Mouse (Mus musculus) small intestine, adult 2 months (tissue): ENCODE data around the gene Stk17b. TPM values are rescaled to one million over a fixed set of nuclear protein-coding genes. Genes with fewer than 3 reads are reported as not detected.

ENCODE experiments used
- H3K27ac ChIP-seq: fragments of 200-500 bp; 2 replicates; pipeline ENCODE4 v1.5.1; 2012; ENCODE audit warnings: low read depth, low read length, control low read depth, inconsistent platforms; ENCODE audit not compliant: insufficient read depth
- H3K27me3 ChIP-seq: fragments of 200-500 bp; 2 replicates; pipeline ENCODE4 v1.6.1; 2012; ENCODE audit warnings: mild to moderate bottlenecking, moderate library complexity, low read length, inconsistent platforms; ENCODE audit not compliant: control insufficient read depth, insufficient read depth
- H3K36me3 ChIP-seq: fragments of 200-500 bp; 2 replicates; pipeline ENCODE4 v1.6.1; 2012; ENCODE audit warnings: mild to moderate bottlenecking, low read length, control low read depth, inconsistent platforms; ENCODE audit not compliant: control insufficient read depth, insufficient read depth
- H3K4me1 ChIP-seq: fragments of 200-500 bp; 2 replicates; pipeline ENCODE4 v1.6.1; 2012; ENCODE audit warnings: low read length, inconsistent platforms, mixed read lengths; ENCODE audit not compliant: control insufficient read depth, insufficient read depth, insufficient read length
- H3K4me3 ChIP-seq: fragments of 200-500 bp; 2 replicates; pipeline ENCODE4 v1.5.1; 2012; ENCODE audit warnings: low read depth, mild to moderate bottlenecking, control low read depth, inconsistent platforms, low read length, moderate library complexity
- CTCF ChIP-seq: fragments of 200-500 bp; IDR thresholded peaks from 2 replicates; pipeline ENCODE4 v1.5.1; 2012; ENCODE audit warnings: low read depth, mild to moderate bottlenecking, control low read depth, inconsistent platforms, low read length, moderate library complexity, mixed read lengths; ENCODE audit not compliant: insufficient replicate concordance, insufficient read length; ENCODE audit errors: extremely low read depth
- POLR2A ChIP-seq: fragments of 200-500 bp; IDR thresholded peaks from 2 replicates; pipeline ENCODE4 v1.6.1; 2012; ENCODE audit warnings: low read depth, mild to moderate bottlenecking, control low read depth, inconsistent platforms, low read length, moderate library complexity
- WGBS: fragments of 180-500 bp; shearing (Covaris S2); methylation state at CpG from one replicate; pipeline ENCODE4 v1.1.7; 2018; 5-methylcytosine and 5-hydroxymethylcytosine counted together
- polyA plus RNA-seq: library from polyadenylated mRNA; depleted of rRNA; stranded (reverse); fragments of >200 nt; gene quantifications from 2 replicates; pipeline ENCODE4 v1.2.3, GENCODE M21; 2012

The Stk17b gene
- polyA plus RNA-seq, 1 experiment = 11.0 TPM

DNA sequence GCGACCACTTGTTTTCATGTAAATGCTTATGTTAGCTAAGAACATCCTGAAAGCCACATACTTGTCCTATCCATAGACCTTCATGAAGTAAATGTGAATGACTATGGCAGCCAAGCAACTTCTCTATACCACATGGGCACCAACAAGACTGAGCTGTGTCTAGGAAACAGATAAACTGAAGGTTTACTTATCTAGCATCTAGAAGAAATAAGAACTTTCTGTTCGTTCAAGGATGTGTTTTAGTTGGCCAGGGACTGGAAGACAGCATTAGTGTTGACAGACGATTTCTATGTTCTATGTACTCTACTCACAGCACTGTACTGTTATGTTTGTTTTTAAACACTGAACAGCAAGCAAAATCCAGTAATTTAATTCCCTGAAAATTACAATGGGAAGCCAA is 2.9 kb downstream of the Stk17b start:
- H3K27ac ChIP-seq = peak overlapping the region; percentile 34
- no peak for TF ChIP-seq CTCF
- no peak for TF ChIP-seq POLR2A
- peaks cover 6% of the 10 kb centered on the region; the same call in 1 of the 2 replicates for H3K4me1 ChIP-seq
- H3K4me3 ChIP-seq = peak overlapping the region; percentile 48
- 0 out of 2 replicates have a peak, but pooled peaks cover 1% of the 10 kb centered on the region for H3K36me3 ChIP-seq
- WGBS = 68% methylated on average over 3 of the region's 3 CpGs
- H3K27me3 ChIP-seq = no peaks in the 10 kb centered on the region

DNA sequence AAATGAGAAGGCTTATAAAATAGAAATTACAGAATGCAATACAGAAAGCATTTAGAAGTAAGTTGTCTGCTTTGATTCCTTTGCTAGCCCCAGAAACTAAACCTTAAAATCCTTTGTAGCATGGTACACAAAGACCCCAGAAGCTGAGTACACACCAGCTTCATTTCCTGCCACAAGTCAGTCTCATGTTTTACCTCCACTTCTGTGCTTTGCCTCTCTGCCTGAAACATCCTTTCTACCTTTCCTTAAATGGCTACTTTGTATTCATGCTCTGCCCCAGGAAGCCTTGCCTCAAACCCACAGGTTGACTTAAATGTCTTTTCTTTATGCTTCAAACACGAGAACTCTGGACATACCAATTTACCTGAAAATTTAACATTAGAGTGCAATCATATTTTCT is 3.7 kb downstream of the Stk17b start:
- Histone ChIP-seq H3K4me3 (no peak overlapping the region), H3K36me3 (peaks cover 3% of the 10 kb centered on the region; the same call in 1 of the 2 replicates), H3K27me3 (no peaks in the 10 kb centered on the region), H3K4me1 (peaks cover 6% of the 10 kb centered on the region; the same call in 1 of the 2 replicates), H3K27ac (no peak overlapping the region)
- WGBS = 72% methylated on average over 1 of the region's 1 CpGs
- TF ChIP-seq CTCF (no peak), POLR2A (no peak)

DNA sequence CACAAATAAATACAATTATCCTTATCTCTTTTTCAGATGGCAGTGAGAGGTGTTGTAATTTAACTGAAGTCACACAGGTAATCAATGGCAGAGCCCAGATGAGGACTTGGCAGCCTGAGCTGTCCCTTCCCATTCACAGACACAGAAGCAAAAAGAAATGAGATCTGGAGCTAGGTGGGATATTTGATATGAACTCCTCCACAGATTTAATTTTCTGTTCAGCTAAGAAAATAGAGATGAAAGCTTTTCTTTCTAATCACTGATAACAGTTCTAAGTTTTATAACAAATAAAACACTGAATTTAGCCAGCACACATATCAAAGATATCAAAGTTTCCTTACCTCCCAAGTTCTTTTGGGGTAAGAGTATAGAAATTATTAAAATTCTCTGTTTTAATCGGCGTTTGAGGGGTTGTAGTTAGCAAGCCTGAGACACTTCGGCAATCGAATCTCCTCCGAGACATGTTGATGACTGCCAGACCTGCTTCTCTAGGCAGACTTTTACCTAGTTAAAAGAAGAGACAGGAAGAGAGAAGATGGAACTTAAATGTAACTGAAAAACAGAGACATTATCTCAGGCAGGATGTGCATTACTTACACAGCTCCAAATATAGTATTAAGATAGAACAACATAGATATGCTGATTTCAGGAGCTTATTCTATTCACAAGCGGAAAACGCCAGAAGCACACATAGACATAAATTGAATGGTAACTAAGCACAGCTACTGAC is 8.7 kb downstream of the Stk17b start:
- no peak overlapping the region for H3K4me3 ChIP-seq
- TF ChIP-seq POLR2A = no peak
- TF ChIP-seq CTCF = no peak
- H3K27me3 ChIP-seq = no peaks in the 10 kb centered on the region
- H3K27ac ChIP-seq = no peak overlapping the region
- H3K4me1 ChIP-seq = peaks cover 4% of the 10 kb centered on the region; the same call in 1 of the 2 replicates
- WGBS = 86% methylated on average over 7 of the region's 7 CpGs
- peaks cover 10% of the 10 kb centered on the region for H3K36me3 ChIP-seq

DNA sequence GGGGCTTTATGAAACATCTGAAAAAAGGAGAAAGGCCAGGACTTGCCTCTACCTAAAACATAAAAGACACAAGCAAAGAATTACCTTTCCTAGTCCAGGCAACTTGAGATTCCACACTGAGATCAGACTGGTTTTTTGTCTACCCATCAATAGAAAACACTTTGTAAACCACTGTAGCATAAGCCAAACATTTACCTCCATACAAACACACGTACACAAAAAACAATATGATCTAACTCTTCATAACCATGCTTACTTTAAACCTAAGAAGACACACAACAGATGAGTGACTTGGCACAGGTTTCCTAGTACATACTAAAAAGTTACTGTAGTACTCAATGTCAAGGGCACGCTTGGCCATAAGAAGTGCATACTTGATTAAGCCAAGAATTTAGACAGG is 9.5 kb downstream of the Stk17b start:
- no peak overlapping the region for H3K4me3 ChIP-seq

DNA sequence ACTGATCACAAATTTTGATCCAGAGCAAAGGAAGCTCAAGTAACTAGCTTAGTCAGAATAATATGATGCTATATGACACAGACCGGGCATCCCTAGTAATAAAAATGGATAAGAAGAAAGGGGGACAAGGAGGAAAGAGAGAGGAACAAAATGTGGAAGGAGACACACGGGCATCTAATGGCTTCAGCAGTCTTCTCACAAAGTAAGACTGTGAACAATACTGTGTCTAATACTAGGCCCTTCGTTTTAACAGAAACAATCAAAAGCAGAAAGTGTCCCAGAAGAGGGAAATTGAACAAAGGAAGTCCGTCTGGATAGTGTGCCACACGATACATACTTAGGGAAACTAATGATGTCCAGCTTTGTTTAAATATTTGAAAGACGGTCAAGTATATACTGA is 10.0 kb downstream of the Stk17b start:
- Histone ChIP-seq H3K27me3 (no peaks in the 10 kb centered on the region), H3K36me3 (peaks cover 14% of the 10 kb centered on the region), H3K27ac (no peak overlapping the region), H3K4me3 (no peak overlapping the region), H3K4me1 (peaks cover 4% of the 10 kb centered on the region; the same call in 1 of the 2 replicates)
- TF ChIP-seq POLR2A (no peak), CTCF (no peak)
- WGBS = 77% methylated on average over 6 of the region's 6 CpGs

More for the DNA sequence above, 9.5 kb downstream of the Stk17b start:
- Histone ChIP-seq H3K4me1 (peaks cover 4% of the 10 kb centered on the region; the same call in 1 of the 2 replicates), H3K27ac (no peak overlapping the region), H3K36me3 (peaks cover 11% of the 10 kb centered on the region), H3K27me3 (no peaks in the 10 kb centered on the region)
- TF ChIP-seq CTCF (no peak), POLR2A (no peak)
- WGBS = 90% methylated on average over 2 of the region's 2 CpGs

DNA sequence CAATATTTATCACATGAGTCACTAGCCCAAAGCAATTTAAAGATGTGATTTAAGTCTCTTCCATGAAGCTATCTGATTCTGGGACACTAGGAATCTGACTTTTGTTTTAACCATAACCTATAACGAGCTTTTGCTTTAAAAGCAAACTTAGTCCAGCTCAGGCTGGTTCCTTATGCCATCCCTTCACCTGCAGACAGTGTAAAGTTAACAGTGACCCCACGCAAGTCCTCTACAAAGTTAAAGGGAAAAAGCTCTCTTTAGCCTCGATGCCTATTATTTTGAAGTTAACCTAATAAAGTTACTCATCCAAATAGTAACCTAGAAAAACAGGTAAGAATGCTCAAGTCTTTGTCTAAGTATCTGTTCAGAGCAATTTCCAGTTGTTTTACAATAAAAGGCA is 10.5 kb downstream of the Stk17b start:
- TF ChIP-seq POLR2A = no peak
- TF ChIP-seq CTCF = no peak
- no peak overlapping the region for H3K4me3 ChIP-seq
- WGBS = 80% methylated on average over 3 of the region's 3 CpGs
- H3K27ac ChIP-seq = peak overlapping the region; percentile 17; the same call in 1 of the 2 replicates
- peaks cover 4% of the 10 kb centered on the region; the same call in 1 of the 2 replicates for H3K4me1 ChIP-seq
- peaks cover 14% of the 10 kb centered on the region for H3K36me3 ChIP-seq
- no peaks in the 10 kb centered on the region for H3K27me3 ChIP-seq

DNA sequence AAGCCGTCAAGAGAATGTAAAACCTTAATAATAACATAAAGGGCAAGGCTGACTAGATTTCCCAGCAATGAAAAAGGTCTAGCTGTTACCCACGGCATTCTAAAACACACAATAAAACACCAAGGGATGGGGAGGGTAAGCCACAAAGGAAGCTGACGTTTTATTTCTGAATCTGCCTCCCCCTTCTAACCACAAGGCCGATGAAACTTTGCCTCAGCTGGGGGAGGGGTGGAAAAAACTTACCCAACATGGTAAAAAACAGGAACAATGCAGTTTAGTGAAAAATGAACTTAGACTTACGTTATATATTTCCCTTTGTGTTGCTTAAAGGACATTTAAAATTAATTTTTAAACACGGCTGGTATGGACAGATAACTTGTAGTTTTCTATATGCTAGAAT is 11.0 kb downstream of the Stk17b start:
- H3K4me3 ChIP-seq = no peak overlapping the region
- TF ChIP-seq POLR2A = no peak
- TF ChIP-seq CTCF = no peak
- 67% methylated on average over 6 of the region's 6 CpGs for WGBS

More for the DNA sequence above, 11.0 kb downstream of the Stk17b start:
- Histone ChIP-seq H3K4me1 (peaks cover 4% of the 10 kb centered on the region; the same call in 1 of the 2 replicates), H3K27me3 (no peaks in the 10 kb centered on the region), H3K27ac (no peak overlapping the region), H3K36me3 (peaks cover 17% of the 10 kb centered on the region)
